Mouse (Mus musculus) lung, adult 2 months (tissue): Measurements from ENCODE around the gene Bicc1.

Source experiments
- CTCF ChIP-seq: fragments of 200-500 bp; IDR thresholded peaks from 2 replicates; pipeline ENCODE4 v1.5.1; 2011; ENCODE audit warnings: mild to moderate bottlenecking, low read length, control low read depth; ENCODE audit not compliant: insufficient read depth
- POLR2A ChIP-seq: fragments of 200-500 bp; IDR thresholded peaks from 2 replicates; pipeline ENCODE4 v1.6.1; 2011; ENCODE audit warnings: low read depth, mild to moderate bottlenecking, control low read depth, low read length, borderline replicate concordance; ENCODE audit errors: extremely low read depth

DNA sequence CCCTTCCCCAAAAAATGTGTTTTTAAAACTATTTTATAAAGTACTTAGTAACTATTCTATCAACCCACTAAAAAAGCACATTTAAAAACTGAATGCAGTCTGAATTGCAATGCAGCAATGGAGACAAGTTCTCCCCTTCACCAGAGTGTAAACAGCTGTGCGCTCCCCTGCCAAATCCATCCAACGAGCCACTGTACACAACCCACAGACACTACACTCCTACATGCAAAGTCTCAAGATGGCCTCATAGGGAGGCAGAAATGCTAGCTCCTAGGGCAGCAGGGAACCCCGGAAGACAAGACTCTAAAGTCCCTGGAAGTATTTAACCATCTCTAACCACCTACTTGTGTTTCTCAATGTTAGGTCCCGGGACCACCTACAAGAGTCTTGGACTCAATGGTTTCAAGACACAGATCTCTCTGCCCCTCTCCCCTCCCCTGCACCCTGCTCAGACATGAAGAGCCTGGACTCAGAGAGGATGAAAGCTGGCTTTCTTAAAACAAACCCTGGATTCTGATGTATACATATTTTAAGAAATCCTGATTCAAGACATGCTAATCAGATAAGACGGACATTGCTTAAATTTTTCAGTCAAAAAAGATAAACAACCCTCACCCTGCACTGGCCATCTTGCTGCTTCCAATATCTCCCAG, 10.4 kb downstream of the Bicc1 start:
- TF ChIP-seq POLR2A (no peak), CTCF (no peak)
